Mouse (Mus musculus): Measurements from ENCODE around the gene Clip4.

The Clip4 gene

DNA sequence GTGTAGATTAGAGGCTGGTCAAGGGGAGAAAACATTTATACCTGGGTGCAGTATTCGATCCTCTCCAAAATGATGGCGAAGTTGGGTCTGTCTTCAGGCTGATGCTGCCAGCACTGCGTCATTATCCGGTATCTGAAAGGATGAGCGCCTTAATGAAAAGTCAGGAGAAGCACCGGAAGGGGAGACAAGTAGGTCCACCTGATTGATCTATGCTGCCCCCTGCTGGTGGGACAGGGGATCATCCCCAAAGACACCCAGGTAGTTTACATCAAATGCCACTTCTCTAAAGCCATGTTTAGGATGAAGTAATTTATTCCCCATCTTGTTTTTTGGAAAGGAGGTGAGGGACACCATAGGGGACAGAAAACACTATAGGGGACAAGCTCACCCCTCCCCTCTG, 105.8 kb downstream of the Clip4 start:
- DNase-seq (ENCODE audit: low spot score), result peak; percentile 39

DNA sequence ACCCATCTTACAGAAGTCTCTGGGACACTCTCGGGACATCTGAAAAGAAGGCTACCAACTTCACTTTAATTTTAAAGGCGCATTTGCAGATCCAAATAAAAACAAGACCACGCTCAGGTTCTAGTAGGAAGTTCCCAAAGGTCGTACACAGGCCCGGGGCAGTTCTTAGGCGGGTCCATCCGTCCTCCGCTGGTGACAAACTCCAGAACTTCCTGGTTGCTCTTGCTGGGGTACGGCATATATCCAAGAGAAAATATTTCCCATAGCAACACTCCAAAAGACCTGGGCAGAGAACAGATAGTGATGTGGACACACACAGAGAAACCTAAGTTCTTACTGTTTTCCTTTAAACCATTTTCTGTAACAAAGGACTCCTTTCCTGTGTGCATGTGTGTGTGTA, 106.5 kb downstream of the Clip4 start:
- no peak for DNase-seq (ENCODE audit: low spot score)

DNA sequence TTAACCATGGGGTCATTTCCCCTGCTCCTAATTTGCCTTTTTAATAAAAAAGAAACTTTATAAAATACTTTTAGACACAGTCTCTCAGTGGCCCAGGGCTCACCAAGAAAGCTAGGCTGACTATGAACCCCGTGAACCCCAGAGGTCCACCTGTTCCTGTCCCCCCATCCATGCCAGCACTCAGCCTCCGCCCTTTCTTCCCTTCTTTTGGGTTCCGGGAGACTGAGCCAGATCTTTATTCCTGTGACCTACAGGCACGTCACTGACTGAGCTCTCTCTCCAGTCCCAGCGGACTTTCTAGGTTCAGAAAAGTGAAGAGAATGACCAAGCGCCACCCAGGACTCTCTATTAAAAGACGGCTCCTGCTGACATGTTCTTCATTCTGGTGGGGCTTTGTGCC, 107.2 kb downstream of the Clip4 start:
- DNase-seq (ENCODE audit: low spot score), result no peak

DNA sequence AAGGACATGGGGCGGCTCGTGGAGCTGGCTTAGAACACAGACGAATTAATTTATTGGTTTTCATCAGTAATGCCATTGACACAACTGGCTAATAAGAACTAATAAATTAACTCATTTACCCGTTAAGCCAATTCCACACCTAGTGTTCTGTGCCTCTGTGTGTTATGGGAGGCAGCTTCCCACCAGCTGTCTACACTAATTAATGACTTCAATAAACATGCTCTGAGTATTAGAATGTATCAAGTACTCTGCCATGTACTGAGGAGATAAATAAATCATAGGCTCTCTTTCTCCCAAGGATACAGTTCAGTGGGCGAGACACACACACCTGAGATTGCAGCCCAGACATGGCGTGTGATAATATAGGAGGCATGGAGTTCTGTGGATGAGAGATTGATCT, 113.1 kb downstream of the Clip4 start:
- DNase-seq (ENCODE audit: low spot score), result no peak

DNA sequence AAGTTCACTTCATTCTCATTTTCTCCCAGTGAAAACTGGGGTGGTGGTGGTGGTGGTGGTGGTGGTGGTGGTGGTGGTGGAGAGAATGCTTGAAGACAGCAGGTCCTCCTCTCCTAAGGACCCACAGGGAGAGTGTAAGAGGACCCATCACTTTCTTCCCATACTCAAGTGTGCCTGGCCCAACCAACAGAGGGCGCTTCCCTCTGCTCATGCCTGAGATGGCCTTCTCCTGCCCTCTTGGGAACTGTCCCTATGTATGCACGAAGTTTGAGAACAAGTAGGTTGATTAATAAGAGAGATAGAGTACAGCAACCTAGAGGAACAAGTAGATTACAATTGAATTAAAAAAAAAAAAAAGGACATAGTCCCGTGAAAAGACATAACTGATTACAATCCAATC, 140.8 kb downstream of the Clip4 start:
- DNase-seq (ENCODE audit: low spot score), result peak; percentile 7

DNA sequence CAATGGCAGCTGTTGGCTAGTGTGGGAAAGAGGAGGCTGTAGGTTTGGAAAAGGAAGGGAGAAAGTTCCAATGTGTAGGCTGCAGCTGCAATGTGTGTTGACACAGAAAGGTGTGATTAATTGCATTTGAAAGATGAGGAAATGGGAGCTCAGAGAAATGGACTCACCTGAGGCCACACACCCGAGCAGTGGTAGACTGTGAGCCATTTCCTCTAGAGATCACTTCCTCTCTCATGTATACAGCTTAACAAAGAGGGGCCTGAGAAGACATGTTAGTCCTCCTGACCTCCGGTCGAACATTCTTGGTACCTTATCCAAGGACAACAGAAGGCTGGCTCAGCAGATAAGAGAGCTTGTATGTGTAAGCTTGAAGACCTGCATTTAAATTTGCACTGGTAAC, 144.9 kb downstream of the Clip4 start:
- no peak for DNase-seq (ENCODE audit: low spot score)

Measured in adipocyte (in vitro differentiated cells).